Mouse (Mus musculus): ENCODE results near the gene Lfng. TPM values are rescaled to one million over a fixed set of nuclear protein-coding genes. Genes with fewer than 3 reads are reported as not detected.

Gene Lfng
- total RNA-seq, 2 experiments from 2014 or later: 23.9 to 24.8 TPM

DNA sequence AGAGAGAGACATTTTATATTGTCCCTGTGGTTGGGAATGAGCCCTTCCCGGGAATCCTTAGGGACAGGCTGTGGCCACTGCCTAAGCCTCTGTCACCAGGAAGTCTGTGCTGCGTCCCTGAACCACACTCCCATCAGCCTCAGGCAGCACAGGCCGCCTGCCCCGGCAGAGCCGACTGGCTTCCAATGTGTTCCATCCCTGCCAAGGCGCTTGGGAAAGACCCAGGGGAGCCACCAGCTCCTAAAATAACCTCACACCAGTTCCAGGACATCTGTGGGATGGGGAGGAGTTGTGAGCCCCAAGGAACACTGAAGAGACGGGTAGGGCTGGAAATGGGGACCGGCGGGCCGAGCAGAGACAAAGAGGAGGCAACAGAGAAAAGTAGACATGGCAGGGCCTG lies 35.4 kb upstream of the Lfng start:
- H3K27ac ChIP-seq: no peak overlapping the region
- H3K4me3 ChIP-seq: no peak overlapping the region
- peak in 1 of 2 experiments; percentile 45 for DNase-seq (ENCODE audit: low spot score in 2 of 2)
- TF ChIP-seq CTCF (conservative IDR thresholded peaks at IDR 0.05): no peak

DNA sequence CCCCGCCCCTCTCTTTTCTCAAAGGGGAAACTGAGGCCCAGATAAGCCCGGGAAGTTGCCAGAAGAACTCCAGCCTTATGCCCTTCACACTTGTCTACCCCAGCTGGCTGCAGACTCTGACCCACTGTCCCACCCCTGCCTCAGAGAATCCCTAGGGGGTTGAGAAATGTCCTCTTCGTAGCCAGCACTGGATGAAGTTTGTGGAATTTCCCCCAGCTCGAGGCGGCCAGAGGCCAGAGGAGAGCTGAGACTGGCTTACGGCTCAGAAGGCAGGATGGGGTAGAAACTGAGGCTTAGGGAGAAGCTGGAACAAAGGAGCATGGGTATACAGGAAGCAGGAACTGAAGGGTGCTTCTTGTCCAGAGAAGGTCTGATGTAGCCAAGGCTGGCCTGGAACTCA lies 34.5 kb upstream of the Lfng start:
- H3K27ac ChIP-seq: no peak overlapping the region
- no peak for DNase-seq (ENCODE audit: low spot score in 2 of 2)
- no peak overlapping the region for H3K4me3 ChIP-seq
- TF ChIP-seq CTCF (conservative IDR thresholded peaks at IDR 0.05): no peak

DNA sequence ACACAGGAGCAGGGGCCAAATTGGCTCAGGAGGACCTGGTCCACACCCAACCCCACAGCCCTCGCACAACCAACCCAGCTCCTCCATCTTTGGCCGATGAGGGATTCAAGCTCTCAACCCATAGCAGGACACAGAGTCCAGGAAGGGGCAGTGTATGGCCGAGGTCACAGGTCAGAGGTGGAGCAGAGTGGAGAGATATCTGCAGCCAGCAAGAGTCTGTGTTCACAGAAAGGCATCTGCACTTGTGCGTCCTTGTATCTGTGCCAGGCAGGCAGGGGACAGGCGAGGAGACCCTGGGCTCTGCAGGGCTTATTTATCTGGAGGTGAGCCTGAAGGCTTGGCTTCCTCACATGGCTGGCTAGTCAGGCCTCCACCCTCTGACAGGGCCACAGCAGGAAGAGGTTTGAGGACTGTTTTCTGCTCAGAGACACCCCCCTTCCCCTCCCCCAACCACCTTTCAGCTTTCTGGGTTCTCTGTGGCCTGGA lies 31.7 kb upstream of the Lfng start:
- Histone ChIP-seq H3K27ac (no peak overlapping the region), H3K4me3 (no peak overlapping the region)
- no peak for DNase-seq (ENCODE audit: low spot score in 2 of 2)
- TF ChIP-seq CTCF (conservative IDR thresholded peaks at IDR 0.05): no peak

DNA sequence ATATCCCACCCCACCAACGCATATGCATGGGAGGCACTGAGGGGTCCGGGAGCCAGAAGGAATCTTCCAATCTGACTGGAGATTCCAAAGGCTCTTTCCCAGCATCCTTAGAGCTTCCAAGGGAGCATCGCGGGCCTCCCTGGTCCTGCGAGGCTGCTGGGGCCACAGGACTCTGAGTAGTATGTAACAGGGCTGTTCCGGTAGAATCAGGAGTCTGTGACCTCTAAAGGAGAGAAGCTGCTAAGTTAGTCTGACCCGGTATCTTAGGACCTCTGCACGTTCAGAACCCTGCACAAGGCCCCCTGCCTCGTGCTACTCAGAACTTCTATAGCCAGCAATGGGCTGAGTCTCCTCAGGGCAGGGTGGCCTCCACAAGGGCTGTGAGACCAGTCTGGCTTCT lies 27.9 kb upstream of the Lfng start:
- Histone ChIP-seq H3K27ac (no peak overlapping the region), H3K4me3 (no peak overlapping the region)
- TF ChIP-seq CTCF (conservative IDR thresholded peaks at IDR 0.05): no peak
- DNase-seq (ENCODE audit: low spot score in 2 of 2): no peak

- no peak overlapping the region for H3K4me3 ChIP-seq
- DNase-seq (ENCODE audit: low spot score in 2 of 2): no peak
- no peak for TF ChIP-seq CTCF (conservative IDR thresholded peaks at IDR 0.05)
- H3K27ac ChIP-seq: no peak overlapping the region
These were observed 27.3 kb upstream of the Lfng start for GRCm38 (mm10) chr5:140579771-140580170.

GRCm38 (mm10) chr5:140581569-140581968 lies 25.6 kb upstream of the Lfng start:
- no peak for TF ChIP-seq CTCF (conservative IDR thresholded peaks at IDR 0.05)
- Histone ChIP-seq H3K27ac (no peak overlapping the region), H3K4me3 (no peak overlapping the region)
- no peak for DNase-seq (ENCODE audit: low spot score in 2 of 2)

GRCm38 (mm10) chr5:140582995-140583731 lies 24.0 kb upstream of the Lfng start:
- no peak overlapping the region for H3K27ac ChIP-seq
- TF ChIP-seq CTCF (conservative IDR thresholded peaks at IDR 0.05): no peak
- H3K4me3 ChIP-seq: no peak overlapping the region
- DNase-seq (ENCODE audit: low spot score in 2 of 2): no peak

DNA sequence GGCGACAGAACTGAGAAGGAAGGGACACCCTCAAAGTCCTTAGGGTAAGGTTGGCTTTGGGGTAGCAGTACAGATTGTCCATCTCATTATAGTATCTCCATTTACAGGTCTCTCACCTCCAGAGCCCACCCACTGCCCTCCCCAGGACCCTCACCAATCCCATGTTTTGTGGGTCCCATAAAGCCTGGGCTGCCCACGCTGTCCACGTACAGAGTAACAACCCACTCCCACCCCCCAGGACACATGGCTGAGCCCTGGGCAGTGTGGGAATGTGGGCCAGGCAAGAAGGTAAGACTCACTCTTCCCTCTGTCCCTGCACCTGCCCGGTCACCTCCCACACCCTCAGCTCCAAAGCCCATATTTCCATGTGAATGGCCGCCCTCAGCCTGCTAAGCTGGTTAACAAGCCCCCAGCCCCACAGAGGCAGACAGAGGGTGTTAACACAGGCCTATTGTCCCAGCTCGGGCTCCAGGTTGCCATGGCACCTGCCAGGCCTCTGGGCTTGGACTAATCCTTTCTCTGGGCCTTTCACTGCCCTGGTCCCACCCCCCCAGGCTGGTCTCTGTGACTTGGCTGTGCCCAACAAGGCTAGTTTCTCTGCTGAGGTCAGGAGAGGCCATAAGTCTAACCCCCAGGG lies 23.3 kb upstream of the Lfng start:
- H3K4me3 ChIP-seq: no peak overlapping the region
- DNase-seq (ENCODE audit: low spot score in 2 of 2): no peak
- H3K27ac ChIP-seq: no peak overlapping the region
- no peak for TF ChIP-seq CTCF (conservative IDR thresholded peaks at IDR 0.05)

DNA sequence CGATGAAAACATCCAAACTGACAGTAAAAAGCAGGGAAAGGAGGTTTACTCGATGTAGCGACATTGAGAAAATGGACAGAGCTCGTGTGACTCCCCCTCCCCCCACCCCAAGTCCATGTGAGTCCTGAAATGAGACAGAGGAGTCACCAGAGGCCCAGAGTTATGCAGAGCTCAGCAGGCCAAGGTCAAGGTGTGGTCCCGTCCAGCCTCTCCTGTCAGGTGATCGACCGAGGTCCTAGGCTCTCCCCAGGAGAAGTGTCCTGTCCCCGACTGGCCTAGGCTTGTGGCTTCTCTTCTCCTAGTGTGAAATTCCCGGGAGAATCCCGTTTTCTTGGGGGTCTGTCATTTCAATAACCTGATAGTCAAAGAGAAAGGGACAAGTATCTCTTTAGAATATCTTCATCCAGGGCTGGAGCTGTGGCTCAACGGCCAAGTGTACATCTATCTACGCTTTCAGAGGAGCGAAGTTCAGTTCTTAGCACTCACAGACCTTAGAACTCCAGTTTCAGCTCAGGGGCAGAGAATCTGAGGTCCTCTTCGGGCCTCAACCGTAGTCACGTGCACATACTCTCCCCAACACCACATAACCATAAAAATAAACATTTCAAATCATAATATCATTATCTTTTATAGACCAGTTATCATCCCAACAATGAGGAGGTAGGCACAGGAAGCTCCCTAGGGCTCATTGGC lies 17.9 kb upstream of the Lfng start:
- no peak for TF ChIP-seq CTCF (conservative IDR thresholded peaks at IDR 0.05)
- no peak overlapping the region for H3K4me3 ChIP-seq
- DNase-seq (ENCODE audit: low spot score in 2 of 2): no peak
- H3K27ac ChIP-seq: no peak overlapping the region

GRCm38 (mm10) chr5:140594846-140595245 lies 12.3 kb upstream of the Lfng start:
- no peak for TF ChIP-seq CTCF (conservative IDR thresholded peaks at IDR 0.05)
- Histone ChIP-seq H3K27ac (no peak overlapping the region), H3K4me3 (no peak overlapping the region)
- no peak for DNase-seq (ENCODE audit: low spot score in 2 of 2)

DNA sequence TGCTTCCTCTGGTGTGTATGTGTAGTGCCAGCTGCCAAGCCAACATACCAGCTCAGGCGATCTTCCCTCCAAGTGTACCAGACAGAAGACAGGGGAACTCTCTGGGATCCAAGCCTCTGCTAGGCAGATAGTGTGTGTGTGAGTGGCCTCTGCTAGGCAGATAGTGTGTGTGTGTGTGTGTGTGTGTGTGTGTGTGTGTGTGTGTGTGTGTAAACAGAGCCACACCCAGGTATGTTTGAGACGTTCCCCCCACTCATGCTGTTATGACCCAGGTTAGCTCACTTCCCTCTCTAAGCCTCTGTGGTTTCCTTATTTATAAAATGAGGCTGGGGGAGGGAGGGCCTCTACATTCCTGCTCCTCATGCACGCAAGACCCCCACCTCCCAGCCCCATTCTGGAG lies 10.7 kb upstream of the Lfng start:
- TF ChIP-seq CTCF (conservative IDR thresholded peaks at IDR 0.05): no peak
- Histone ChIP-seq H3K27ac (no peak overlapping the region), H3K4me3 (no peak overlapping the region)
- no peak for DNase-seq (ENCODE audit: low spot score in 2 of 2)

- H3K27ac ChIP-seq: no peak overlapping the region
- no peak for TF ChIP-seq CTCF (conservative IDR thresholded peaks at IDR 0.05)
- no peak for DNase-seq (ENCODE audit: low spot score in 2 of 2)
- H3K4me3 ChIP-seq: no peak overlapping the region
These were observed 10.1 kb upstream of the Lfng start for GRCm38 (mm10) chr5:140596927-140597588.

DNA sequence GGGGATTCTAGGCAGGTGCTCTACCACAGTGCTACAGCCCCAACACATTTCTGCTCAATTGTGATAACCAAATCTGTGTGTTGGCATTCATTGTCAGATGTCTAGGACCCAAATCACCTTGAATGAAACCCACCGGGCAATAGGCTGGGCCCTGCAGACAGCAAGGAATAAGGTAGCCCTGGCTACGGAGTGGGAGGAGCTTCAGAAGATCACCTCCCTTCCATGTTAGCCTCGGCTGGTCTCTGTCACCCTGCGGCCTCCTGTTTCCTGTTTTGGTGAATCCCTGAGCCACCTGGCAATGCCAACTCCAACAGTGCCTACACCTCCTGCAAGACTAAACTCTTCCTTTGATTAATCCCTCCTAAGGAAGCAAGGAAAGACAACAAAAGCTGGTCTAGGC lies 9.3 kb upstream of the Lfng start:
- DNase-seq (ENCODE audit: low spot score in 2 of 2): no peak
- no peak overlapping the region for H3K4me3 ChIP-seq
- no peak overlapping the region for H3K27ac ChIP-seq
- no peak for TF ChIP-seq CTCF (conservative IDR thresholded peaks at IDR 0.05)
